Mouse (Mus musculus) left cerebral cortex, adult 6 months (tissue): ENCODE results near the gene Slc34a3. TPM values are rescaled to one million over a fixed set of nuclear protein-coding genes. Genes with fewer than 3 reads are reported as not detected.

Experiments
- long read RNA-seq, 2 experiments: library from polyadenylated mRNA; unstranded; transcript quantifications; one replicate each; pipeline ENCODE4 v2.0.0; 2019 to 2020
- polyA plus RNA-seq: library from polyadenylated mRNA; unstranded; fragments of <200 nt; fragmentation: Nextera tagmentation; gene quantifications from 2 replicates; pipeline ENCODE4 v1.2.3, GENCODE M21; 2021

Slc34a3 gene
- polyA plus RNA-seq = 0.60 and 0.72 TPM in 2 replicates
- long read RNA-seq, experiment 1 = 0 reads
- long read RNA-seq, experiment 2 = 0 reads

DNA sequence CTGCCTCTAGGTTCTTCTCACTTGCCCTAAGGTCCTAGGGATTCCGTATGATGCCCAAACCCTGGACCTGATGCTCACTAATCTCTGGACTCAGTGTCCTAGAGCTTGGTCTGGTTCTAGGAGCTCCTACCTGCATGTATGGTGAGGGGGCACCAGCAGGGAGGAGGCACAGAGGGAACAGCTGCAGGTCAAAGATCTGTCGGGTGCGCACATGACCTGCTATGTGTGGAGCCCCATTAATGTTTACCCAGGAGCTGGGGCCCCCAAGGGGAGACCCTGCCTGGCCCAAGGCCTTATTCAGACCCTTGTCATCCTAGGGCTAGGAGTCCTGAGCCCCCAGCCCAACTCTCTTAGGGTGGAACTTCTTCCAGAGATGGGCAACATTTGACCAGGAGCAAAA lies at the start of gene Slc34a3:
TSS of gene Slc34a3 (minus strand) at position 315 of the 400 bp plus-strand sequence.

GRCm38 (mm10) chr2:25271827-25272511 lies 37.8 kb upstream of the Slc34a3 start, which contains the start of the genes Ssna1 and Anapc2:
Gene Ssna1 (minus strand): TSS chr2:25272438.
Gene Anapc2 (plus strand): TSS chr2:25272478.

GRCm38 (mm10) chr2:25262291-25262767 lies 28.2 kb upstream of the Slc34a3 start, which contains the start of gene Tprn:
Gene Tprn (plus strand): TSS chr2:25262618.

DNA sequence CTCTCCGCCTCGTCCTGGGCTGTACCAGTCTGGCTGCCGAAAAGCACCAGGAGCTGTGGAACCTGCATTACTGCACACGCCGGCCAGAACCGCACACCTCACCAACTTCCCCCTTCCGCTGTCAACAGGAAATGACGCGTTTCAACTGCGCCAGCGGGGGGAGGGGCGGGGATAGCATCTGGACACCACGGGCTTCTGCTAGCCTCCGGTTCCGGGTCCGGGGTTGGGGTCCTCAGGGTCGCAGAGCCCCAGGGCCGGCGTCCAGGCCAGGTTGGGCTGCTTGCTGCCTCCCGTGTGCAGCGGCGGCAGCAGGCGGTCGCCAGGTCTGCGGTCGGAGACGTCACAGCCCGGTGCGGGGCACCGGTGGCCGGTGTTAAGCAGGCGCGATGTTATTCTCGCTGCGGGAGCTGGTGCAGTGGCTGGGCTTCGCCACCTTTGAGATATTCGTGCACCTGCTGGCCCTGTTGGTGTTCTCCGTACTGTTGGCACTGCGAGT lies 21.2 kb upstream of the Slc34a3 start, which contains the start of gene Tmem203:
TSS of gene Tmem203 (plus strand) at position 156 of the 496 bp plus-strand sequence.

GRCm38 (mm10) chr2:25246183-25247072 lies 12.3 kb upstream of the Slc34a3 start, which contains the start of gene AL732309.1:
Gene AL732309.1 (minus strand): TSS chr2:25246863.

GRCm38 (mm10) chr2:25242101-25242506 lies 7.9 kb upstream of the Slc34a3 start, which contains the start of the genes Rnf208 and Cysrt1:
Gene Rnf208 (plus strand): TSS chr2:25242255.
Gene Cysrt1 (minus strand): TSS chr2:25242452.

DNA sequence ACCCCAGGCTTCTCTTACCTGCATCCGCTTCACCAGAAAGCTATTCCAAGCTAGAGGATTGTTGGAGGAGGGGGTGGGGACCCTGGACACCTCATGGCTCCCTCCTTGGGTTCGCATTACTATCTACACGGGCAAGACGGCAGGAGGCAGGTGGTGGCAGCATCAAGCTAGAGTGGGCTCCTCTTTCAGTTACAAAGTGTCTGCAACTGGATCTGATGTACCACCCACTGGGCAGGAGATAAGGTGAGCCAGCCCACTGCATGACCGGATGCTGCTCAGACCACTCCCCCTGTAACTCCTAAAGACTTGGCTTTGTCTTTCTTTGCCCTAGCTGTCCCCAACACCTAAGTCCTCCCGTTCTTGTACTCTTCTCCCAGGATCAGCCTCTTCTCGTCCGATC lies 2.5 kb upstream of the Slc34a3 start, which contains the start of gene Rnf224:
TSS of gene Rnf224 (minus strand) at position 174 of the 400 bp plus-strand sequence.

GRCm38 (mm10) chr2:25224492-25224765 lies 9.7 kb downstream of the Slc34a3 start, which contains the start of gene Tubb4b:
Gene Tubb4b (minus strand): TSS chr2:25224702.

DNA sequence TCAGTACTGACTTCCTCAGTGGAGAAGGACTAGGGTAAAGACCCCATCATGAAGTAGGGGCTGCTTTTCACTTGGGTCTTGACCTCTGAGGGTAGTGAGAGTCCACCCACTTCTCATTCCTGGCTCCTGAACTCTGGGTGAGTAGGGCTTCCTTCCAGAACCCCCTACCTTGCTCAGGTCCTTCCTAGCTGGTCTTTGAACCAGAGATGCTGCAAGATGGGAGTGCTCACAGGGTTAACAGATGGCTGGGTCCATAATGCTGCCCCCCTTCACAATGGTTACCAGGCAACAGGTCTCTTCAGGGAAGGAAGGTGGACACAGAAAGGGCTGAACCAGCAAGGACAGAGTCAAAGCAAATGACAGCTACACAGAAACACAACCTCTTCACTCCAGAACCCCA lies 15.7 kb downstream of the Slc34a3 start, which contains the start of gene Fam166a:
TSS of gene Fam166a (plus strand) at position 301 of the 400 bp plus-strand sequence.

GRCm38 (mm10) chr2:25214444-25214843 lies 19.7 kb downstream of the Slc34a3 start, which contains the start of gene Stpg3:
Gene Stpg3 (minus strand): TSS chr2:25214637.

DNA sequence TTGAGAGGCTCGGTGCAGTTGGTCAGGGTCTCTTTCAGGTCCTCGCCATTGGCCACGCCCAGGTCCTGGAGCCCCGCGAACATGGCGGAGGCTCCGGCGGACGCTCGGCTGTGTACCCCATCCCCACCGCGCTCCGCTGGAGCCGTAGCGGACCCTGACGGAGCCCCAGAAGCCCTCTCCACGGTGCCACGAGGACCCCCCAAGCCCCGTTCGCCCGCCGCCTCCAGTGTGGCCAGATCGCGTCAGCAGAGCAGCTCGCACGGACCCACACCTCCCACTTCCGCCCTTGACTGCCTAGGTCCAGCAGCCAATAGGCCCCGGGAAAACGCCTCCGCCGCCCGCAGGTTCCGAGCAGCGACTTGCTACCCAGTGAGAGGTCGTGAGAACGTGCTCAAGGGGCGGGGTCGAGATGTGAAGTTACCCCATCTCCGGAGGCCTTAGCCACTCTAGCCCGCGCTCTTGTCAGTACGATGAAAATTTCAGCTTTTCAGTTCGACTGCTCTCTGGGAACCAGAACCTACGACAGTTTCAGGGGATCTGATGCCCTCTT lies 23.0 kb downstream of the Slc34a3 start, which contains the start of gene Nelfb:
TSS of gene Nelfb (minus strand) at position 369 of the 550 bp plus-strand sequence.

DNA sequence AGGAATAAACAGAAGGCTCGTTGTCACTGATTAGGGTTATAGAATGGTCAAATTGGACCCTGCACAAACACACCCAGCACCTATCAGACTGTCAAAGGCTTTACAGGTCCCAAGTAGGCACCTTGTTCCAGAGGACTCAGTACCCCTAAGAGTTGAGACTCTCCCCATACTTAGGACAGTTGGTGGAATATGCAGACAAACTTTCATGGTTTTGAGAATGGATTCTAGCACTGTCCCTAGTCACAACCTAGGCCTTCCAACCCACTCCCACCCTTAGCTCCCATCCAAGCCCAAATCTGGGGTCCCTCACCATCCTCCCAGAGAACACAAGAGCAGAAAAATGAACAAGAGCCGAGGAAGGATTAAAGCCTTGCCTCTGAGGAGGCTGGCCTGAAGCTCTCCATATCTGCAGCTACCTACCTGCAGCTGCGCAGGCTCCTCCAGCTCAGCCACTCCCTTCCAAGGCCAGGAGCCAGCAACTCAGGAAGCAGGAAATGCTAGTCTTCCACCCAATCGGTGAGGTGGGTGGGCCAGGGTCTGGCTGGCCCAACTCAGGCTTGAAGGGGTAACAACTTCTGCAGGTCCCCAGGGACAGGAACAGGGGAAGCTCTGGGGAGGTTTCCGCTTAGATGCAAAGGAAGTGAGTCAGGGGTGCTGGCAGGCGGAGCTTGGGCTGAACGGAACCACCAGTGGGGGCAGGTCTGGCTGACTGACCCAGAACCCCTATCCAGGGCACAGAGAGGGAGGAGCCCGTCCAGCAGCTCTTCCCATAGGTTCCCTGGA lies 37.8 kb downstream of the Slc34a3 start, which contains the start of gene Tor4a:
TSS of gene Tor4a (minus strand) at position 715 of the 783 bp plus-strand sequence.

DNA sequence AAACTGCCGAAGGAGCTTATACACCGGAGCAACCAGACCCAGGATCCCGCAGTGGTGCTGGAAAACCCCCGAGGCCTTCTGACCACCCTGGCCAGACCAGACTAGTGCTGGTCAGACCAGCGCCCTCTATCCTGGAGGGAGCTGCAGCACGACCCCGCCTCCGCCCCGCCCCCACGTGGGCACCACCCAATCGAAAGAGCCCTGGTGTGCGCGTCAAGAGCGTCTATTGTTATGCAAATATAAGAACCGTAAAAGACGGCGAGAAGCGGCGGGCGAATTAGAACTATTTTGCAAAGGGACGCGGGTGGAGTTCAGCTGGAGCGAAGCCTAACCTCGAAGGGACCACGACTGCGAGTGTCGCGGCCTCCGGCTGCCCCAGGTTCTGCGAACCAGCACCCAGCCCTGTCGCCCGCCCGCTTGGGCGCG lies 53.7 kb downstream of the Slc34a3 start, which contains the start of gene Nrarp:
TSS of gene Nrarp (plus strand) at position 281 of the 426 bp plus-strand sequence.

Other genes starting within 250 kb of the Slc34a3 start
- 342 and 371 TPM in 2 replicates for gene Nsmf, start 180.0 kb downstream of the Slc34a3 start, polyA plus RNA-seq
- gene Entpd8, start 154.1 kb downstream of the Slc34a3 start, polyA plus RNA-seq = not detected in 2 replicates
- not detected in 2 replicates for gene Noxa1, start 139.2 kb downstream of the Slc34a3 start, polyA plus RNA-seq
- 1.1 and 20.3 TPM in 2 replicates for gene Nrarp, start 53.6 kb downstream of the Slc34a3 start, polyA plus RNA-seq
- gene Tor4a, start 37.5 kb downstream of the Slc34a3 start, polyA plus RNA-seq = 1.7 and 2.3 TPM in 2 replicates
- gene Nelfb, start 22.9 kb downstream of the Slc34a3 start, polyA plus RNA-seq = 35.3 and 40.2 TPM in 2 replicates
- gene Stpg3, start 19.7 kb downstream of the Slc34a3 start, polyA plus RNA-seq = not detected in 2 replicates
- gene Fam166a, start 15.6 kb downstream of the Slc34a3 start, polyA plus RNA-seq = 11.9 and 28.8 TPM in 2 replicates
- gene Tubb4b, start 9.7 kb downstream of the Slc34a3 start, polyA plus RNA-seq = 509 and 600 TPM in 2 replicates
- not detected in 2 replicates for gene Rnf224, start 2.4 kb upstream of the Slc34a3 start, polyA plus RNA-seq
- gene Rnf208, start 7.9 kb upstream of the Slc34a3 start, polyA plus RNA-seq = 55.7 and 180 TPM in 2 replicates
- 0.25 TPM in 1 of 2 replicates, not detected in the other for gene Cysrt1, start 8.1 kb upstream of the Slc34a3 start, polyA plus RNA-seq
- gene AL732309.1, start 12.5 kb upstream of the Slc34a3 start, polyA plus RNA-seq = 1.1 and 1.6 TPM in 2 replicates
- 34.3 and 36.9 TPM in 2 replicates for gene Tmem203, start 21.1 kb upstream of the Slc34a3 start, polyA plus RNA-seq
- gene Tprn, start 28.3 kb upstream of the Slc34a3 start, polyA plus RNA-seq = 9.4 and 13.1 TPM in 2 replicates
- gene Ssna1, start 38.1 kb upstream of the Slc34a3 start, polyA plus RNA-seq = 77.5 and 87.9 TPM in 2 replicates
- 33.8 and 42.6 TPM in 2 replicates for gene Anapc2, start 38.1 kb upstream of the Slc34a3 start, polyA plus RNA-seq
- gene Tmem210, start 53.8 kb upstream of the Slc34a3 start, polyA plus RNA-seq = 0.56 TPM in 1 of 2 replicates, not detected in the other
- gene Lrrc26, start 55.6 kb upstream of the Slc34a3 start, polyA plus RNA-seq = 0.21 TPM in 1 of 2 replicates, not detected in the other
- 87.7 and 146 TPM in 2 replicates for gene Grin1, start 84.8 kb upstream of the Slc34a3 start, polyA plus RNA-seq
- 17.0 and 18.5 TPM in 2 replicates for gene Man1b1, start 98.0 kb upstream of the Slc34a3 start, polyA plus RNA-seq
- gene Dpp7, start 122.0 kb upstream of the Slc34a3 start, polyA plus RNA-seq = 17.8 and 22.5 TPM in 2 replicates
- 20.6 and 34.9 TPM in 2 replicates for gene Uap1l1, start 131.3 kb upstream of the Slc34a3 start, polyA plus RNA-seq
- gene Sapcd2, start 138.0 kb upstream of the Slc34a3 start, polyA plus RNA-seq = 1.2 and 1.7 TPM in 2 replicates
- gene Entpd2, start 161.5 kb upstream of the Slc34a3 start, polyA plus RNA-seq = 21.4 and 31.9 TPM in 2 replicates
- 232 and 408 TPM in 2 replicates for gene Npdc1, start 165.0 kb upstream of the Slc34a3 start, polyA plus RNA-seq
- not detected in 2 replicates for gene Fut7, start 188.9 kb upstream of the Slc34a3 start, polyA plus RNA-seq
- 21.7 and 39.7 TPM in 2 replicates for gene Abca2, start 194.3 kb upstream of the Slc34a3 start, polyA plus RNA-seq
- 0.68 and 1.1 TPM in 2 replicates for gene Clic3, start 222.5 kb upstream of the Slc34a3 start, polyA plus RNA-seq
- gene Paxx, start 226.7 kb upstream of the Slc34a3 start, polyA plus RNA-seq = 121 and 132 TPM in 2 replicates
- gene Ptgds, start 235.7 kb upstream of the Slc34a3 start, polyA plus RNA-seq = 6,798 and 9,400 TPM in 2 replicates